Mouse (Mus musculus): ENCODE measurements at regions not wholly inside any gene's neighbourhood (a gene's known extent, or its start where the extent isn't known, plus 50 kb on each side); places are given as distances from the start of the nearest gene placed in this dataset.

DNA sequence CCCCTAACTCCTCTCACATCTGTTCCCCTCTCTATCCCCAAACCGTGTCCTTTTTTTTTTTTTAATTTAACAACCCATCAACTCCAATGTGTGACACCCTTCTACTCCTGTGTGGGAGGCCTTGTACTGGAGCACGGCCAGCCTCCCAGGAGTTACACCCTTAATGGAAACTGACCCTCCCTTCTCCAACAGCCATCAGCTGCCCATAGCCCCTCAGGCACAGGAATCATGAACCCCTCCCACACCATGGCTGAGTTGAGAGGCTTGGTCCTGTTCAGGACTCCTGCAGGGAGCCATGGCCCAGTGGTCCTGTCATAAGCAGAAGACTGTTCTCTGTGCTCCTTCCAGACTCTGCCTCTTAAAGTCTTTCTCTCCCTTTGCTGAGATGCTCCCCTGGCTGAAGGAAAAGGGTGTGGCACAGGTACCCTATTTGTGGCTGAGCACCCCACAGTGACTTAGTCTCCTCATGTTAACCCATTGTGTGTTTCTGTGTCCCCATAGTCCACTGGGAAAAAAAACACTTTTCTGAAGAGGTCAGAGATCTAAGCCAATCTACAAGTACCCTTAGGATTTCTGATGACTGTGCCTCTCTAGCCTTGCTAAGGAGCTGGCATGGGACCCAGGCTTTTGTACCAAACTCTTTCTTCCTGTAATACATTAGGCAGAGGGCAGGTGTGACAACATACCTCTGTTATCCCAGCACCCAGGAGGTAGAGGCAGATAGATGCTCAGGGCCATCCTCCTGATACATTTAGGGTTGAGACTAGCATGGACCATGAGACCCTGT, 83.9 kb upstream of the Cpeb4 start:
- TF ChIP-seq POLR2A (IDR thresholded peaks at IDR 0.05; ENCODE audit: extremely low read depth, insufficient read depth, low read length) (no peak), CTCF (IDR thresholded peaks at IDR 0.05; ENCODE audit: low read depth, low read length) (no peak)

All from liver, adult 2 months (tissue).